Mouse (Mus musculus): Measurements from ENCODE around the gene Kctd19.

The Kctd19 gene

GRCm38 (mm10) chr8:105422006-105422405, 8.7 kb upstream of the Kctd19 start:
- 88% methylated on average over 1 of the region's 1 CpGs for WGBS

DNA sequence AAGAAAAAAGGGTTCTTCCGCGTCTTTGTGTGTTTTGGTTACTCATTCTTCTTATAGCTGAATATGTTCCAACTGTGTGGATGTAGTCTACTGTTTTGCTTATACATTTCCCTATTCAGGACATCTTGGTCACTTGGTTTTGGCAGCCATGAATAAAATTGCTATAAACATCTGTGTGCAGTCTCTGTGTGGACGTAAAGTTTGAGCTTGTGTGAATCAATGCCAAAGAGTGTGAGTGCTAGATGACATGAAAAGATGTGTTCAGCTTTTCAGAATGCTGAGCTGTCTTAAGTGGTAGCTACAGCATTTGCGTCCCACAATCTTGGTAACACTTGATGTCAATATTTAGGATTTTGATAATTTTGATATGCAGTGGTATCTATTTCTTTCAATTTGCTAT, 6.5 kb upstream of the Kctd19 start:
- 89% methylated on average over 4 of the region's 4 CpGs for WGBS

DNA sequence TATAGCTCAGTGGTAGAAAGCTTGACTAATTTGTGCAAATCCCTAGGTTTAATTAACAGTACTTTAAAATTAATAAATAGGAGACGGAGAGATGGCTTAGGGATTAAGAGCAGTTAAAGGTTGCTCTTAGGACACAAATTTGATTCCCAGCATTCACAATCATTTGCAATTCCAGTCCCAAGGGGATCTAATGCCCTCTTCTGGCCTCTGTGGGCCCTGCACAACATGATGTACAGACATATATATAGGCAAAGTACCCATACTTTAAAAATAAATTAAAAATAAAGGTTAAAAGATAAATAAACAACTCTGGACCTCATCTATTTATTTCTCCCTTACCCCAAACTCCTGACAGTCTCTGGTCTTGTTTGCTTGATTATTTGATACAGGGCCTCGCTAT, 5.7 kb upstream of the Kctd19 start:
- WGBS, result 95% methylated on average over 2 of the region's 2 CpGs

DNA sequence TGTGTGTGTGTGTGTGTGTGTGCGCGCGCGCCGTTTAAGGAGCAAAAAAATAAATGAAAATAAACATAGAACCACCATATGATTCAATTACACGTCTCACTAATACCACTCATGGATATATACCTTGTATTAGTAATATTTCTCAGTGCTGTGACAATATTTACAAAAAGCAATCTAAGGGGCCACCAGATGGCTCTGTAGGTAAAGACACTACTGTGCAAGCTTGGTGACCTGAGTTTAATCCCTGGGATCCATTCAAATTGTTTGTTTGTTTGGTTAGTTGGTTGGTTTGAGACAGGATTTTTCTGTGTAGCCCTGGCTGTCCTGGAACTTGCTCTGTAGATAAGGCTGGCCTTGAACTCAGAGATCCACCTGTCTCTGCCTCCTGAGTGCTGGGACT, 3.4 kb downstream of the Kctd19 start:
- WGBS, result 92% methylated on average over 6 of the region's 6 CpGs

DNA sequence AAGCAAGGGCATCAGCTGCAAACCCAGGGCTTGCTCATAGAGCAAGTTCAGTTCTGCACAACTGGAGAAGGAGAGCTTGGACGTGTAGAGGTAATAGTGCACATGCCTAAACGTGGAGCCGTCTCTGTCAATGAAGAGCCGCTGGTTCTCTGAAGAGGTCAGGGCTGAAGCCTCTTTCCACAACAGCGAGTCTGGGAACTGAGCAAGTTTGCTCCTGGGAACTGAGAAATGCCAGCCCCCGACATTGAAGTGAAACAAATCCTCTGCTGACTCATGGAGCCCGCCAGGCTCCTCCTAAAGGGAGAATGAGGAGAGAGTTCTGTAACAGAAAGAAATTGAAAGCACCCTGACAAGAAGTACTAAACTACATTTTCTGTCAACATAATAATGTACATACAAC, 5.0 kb downstream of the Kctd19 start:
- WGBS, result 68% methylated on average over 7 of the region's 7 CpGs

- 40% methylated on average over 10 of the region's 10 CpGs for WGBS
These were observed 6.9 kb downstream of the Kctd19 start for GRCm38 (mm10) chr8:105406416-105406815.

DNA sequence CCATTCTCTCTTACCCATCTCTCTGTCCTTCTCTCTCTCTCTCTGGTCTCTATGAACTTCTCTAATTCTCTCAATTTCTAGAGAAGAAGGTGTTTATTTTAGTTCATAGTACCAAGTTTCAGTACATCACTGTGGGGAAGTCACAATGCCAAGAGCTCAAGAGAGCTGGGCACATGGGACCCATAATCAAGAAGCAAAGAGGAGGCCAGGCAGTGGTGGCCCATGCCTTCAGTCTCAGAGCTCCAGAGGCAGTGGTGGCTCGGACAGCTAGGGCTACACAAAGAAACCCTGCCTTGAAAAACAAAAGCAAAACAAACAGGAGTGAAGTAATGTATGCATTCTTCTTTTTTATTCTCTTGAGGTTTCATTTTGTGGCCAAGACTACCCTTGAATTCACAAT, 8.8 kb downstream of the Kctd19 start:
- 97% methylated on average over 1 of the region's 1 CpGs for WGBS

GRCm38 (mm10) chr8:105403467-105403866, 9.8 kb downstream of the Kctd19 start:
- 88% methylated on average over 8 of the region's 8 CpGs for WGBS

GRCm38 (mm10) chr8:105400016-105400415, 13.3 kb downstream of the Kctd19 start:
- WGBS, result 89% methylated on average over 5 of the region's 5 CpGs

DNA sequence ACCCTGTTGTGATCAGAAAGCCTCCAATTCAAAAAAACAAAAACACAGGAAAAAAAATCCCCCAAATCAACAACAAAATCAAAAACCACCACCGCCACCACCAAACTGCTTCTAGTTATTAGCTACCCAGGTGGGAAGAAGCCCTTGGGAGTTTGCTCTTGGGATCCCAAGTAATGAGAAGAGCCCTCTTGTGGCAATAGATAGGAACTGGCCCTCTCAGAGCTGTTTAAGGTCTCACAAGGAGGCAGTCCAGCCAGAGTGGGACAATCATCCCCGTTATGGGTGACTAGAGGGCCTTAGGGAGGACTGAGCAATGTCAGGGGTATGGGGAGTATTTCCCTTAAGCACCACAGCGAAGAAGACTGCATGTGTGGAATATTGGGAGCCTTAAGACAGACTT, 15.6 kb downstream of the Kctd19 start:
- 45% methylated on average over 3 of the region's 3 CpGs for WGBS

DNA sequence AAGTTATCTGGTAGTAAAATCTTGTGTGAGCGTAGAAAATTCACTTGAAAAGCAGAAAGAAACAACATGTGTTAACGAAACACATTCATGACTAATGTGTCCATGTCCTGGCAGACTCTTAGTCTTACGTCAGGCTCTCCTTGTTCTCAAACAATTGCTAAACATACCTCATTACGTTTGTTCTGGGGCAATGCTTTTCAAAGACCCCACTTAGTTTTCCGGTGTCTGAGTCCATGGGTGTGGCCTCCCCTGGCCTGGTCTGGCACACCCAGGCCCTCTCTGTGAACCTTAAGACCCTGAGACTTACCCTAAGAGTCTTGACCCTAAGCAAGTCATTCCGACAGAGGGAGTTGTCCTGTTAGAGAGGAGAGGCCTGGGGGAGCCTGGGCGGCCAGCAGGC, 19.4 kb downstream of the Kctd19 start:
- 63% methylated on average over 7 of the region's 7 CpGs for WGBS

GRCm38 (mm10) chr8:105393089-105393787, 20.1 kb downstream of the Kctd19 start:
- 79% methylated on average over 12 of the region's 12 CpGs for WGBS

GRCm38 (mm10) chr8:105389096-105389495, 24.2 kb downstream of the Kctd19 start:
- WGBS, result 77% methylated on average over 6 of the region's 6 CpGs

- WGBS, result 75% methylated on average over 1 of the region's 1 CpGs
These were observed 26.2 kb downstream of the Kctd19 start for GRCm38 (mm10) chr8:105387151-105387550.

DNA sequence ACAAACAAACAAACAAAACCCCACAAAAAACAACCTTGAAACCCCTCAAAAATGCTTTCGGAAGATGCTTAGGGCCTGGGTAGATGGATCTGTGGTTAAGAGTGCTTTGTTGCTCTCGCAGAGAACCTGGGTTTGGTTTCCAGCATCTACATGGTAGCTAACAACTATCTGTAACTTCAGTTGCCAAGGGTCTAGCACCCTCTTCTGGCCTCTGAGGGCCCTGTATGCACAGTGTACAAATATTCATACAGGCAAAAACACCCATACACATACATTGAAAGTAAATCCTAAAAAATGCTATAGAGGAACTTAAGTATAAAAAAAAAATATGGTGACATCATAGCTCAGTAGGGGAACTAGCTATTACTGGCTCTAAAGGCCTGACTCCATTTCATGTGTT, 29.2 kb downstream of the Kctd19 start:
- WGBS, result 97% methylated on average over 2 of the region's 2 CpGs

DNA sequence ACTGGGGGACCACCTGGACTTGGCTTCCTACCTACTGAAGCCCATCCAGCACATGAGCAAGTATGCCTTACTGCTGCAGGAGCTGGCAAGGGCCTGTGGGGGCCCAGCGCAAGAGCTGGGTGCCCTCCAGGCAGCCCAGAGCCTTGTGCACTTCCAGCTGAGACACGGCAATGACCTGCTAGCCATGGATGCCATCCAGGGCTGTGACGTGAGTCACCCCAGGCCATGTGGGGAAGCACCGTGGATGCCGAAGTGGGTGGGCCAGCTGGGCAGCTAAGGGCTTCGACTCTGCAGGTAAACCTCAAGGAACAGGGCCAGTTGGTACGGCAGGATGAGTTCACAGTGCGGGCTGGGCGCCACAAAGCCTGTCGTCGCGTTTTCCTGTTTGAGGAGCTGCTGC, 33.0 kb downstream of the Kctd19 start:
- 91% methylated on average over 12 of the region's 12 CpGs for WGBS

DNA sequence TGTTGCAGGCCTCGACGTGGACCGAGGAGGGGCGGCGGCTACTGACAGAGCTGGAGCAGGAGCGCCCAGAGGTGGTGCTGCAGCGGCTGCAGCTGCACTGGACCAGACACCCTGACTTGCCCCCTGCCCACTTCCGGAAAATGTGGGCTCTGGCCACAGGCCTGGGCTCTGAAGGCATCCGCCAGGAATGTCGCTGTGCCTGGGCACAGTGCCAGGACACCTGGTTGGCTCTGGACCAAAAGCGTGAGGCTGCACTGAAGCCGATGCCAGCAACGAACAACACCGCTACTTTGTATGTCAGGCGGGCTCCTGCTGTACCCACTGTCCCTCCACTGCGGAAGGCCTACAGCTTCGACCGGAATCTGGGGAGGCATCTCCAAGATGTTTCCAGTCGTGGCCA, 34.6 kb downstream of the Kctd19 start:
- 56% methylated on average over 19 of the region's 19 CpGs for WGBS

GRCm38 (mm10) chr8:105374513-105374966, 38.8 kb downstream of the Kctd19 start:
- 27% methylated on average over 33 of the region's 33 CpGs for WGBS

- WGBS, result 85% methylated on average over 2 of the region's 2 CpGs
These were observed 40.3 kb downstream of the Kctd19 start, which contains the start of gene Plekhg4 for GRCm38 (mm10) chr8:105373032-105373431. Plekhg4 (plus strand) TSS chr8:105373274.

DNA sequence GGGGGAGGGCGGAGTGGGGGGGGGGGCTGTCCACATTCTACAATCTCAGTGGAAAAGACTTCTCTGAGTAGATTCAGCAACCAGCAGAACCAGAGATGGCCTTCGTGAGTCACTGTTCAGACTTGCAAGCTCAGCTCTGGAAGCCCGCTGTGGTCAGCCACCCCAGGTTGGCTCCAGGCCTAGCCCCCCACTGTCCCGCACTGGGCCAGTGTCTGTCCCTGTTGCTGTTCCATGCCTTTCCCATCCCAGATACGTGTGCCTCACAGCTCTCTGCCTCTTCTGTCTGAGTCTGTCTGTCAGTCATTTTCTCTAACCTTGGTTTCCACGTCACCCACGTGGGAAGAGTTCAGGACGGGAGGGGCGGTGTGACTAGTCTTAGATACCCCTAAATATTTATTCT, 40.8 kb downstream of the Kctd19 start:
- 80% methylated on average over 9 of the region's 9 CpGs for WGBS

GRCm38 (mm10) chr8:105367107-105367506, 46.2 kb downstream of the Kctd19 start:
- 81% methylated on average over 2 of the region's 2 CpGs for WGBS

DNA sequence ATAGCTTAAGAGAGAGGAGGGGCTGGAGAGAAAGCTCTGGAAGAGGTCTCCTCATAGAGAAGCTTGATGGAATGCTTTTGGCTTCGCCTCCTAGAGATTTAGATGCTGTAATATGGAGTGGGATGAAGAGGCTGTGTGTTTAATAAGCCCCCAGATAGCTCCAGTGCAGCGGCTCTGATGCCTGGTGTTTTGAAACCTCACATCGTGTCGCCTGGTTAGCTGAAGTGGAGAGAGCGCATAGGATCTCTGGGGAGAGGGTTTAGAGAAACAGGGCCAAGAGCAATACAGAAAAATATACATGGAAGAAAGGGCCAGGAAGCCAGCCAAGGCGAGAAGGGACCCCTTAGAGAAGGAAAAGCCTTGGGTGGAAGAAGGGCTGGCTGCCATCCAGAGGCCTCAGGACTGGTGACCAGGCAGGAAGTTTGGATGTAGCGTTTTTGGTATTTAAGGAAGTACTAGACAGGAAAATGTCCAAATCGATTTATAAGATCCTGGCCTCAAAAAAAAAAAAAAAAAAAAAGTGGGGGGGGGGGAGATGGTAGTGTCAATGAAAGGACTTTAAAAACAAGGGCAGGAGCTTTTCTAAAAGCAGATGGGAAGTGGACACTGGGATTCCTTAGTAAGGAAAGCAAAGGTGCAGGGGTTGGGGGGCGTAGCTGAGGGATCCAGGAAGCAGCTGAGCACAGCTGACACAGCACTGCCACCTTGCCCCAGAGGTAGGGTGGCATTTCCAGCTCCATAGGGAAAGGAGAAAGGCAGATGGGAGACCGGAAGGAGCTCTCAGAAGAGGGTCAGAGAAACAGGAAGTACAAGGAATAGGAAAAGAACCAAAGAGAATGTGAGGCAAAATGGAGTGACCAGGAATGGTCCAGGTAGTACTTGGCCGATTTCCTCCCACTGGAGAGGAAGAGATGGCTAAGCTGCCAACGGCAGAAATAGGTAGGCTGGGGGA, 51.3 kb downstream of the Kctd19 start:
- 68% methylated on average over 12 of the region's 12 CpGs for WGBS

DNA sequence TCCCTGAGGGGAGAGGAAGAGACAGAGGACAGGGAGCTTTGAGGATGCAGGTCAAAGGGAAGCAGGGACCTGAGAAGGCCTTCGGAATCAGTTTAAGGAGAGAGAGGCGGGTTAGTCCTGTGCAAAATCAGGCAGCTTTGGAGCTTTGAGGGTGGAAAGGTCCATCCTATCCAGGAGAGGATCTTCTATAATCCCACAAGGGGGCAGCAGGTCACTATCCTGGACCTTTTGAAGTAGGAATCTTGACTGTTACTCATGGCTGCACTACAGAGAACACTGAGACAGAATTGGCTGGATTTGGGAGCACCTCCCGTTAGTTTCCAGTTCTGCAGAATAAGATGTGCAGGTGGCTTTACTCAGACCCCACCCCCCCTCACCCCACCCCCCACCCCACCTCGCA, 53.7 kb downstream of the Kctd19 start:
- WGBS, result 58% methylated on average over 4 of the region's 4 CpGs

Data from cerebral cortex, adult 2 months (tissue).